Mouse (Mus musculus) MEL-GATA-1-ER (cell line): ENCODE data around the gene Afg1l.

ENCODE experiments used
- DNase-seq: peaks from one replicate; pipeline ENCODE4 v3.0.0-alpha.2; 2012; ENCODE audit warnings: low read depth; ENCODE audit errors: extremely low read depth

Afg1l gene

DNA sequence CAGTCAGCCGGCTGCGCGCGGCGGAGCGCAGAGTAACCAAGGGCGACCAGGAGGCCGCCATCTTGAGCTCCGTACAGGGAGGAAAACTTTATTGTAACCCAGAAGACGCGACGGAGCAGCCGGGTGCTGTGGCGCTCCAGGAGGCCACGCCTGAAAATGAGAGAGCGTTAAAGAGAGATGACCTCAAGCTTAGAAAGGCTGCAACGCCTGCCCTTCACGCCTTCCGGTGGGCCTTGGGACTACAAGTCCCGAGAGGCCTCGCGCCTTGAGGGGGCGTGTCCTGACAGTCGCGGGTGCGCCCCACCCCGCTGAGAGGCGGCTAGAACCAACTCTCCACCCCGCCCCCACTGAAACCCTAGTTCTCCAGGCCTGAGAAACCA lies at the start of gene Afg1l:
Afg1l (minus strand) TSS at position 225 of the 380 bp plus-strand sequence.
- DNase-seq = peak; percentile 94

DNA sequence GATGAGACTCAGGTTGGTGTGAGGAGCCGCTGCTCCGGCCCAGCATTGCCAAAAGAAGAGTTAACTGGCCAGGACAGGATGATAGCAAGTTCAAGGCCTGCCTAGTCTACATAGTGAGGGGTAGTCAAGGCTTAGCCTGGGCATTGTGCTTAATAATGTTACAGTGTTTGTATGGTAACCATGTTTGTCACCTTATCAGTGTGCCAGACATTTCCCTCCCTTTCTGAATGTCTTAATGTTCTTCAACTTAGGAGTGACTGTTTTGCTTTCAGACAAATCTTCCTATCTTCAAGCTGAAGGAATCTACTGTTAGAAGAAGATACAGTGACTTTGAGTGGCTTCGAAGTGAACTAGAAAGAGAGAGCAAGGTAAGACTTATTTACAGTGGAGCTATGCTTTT lies 47.3 kb upstream of the Afg1l start:
- no peak for DNase-seq

DNA sequence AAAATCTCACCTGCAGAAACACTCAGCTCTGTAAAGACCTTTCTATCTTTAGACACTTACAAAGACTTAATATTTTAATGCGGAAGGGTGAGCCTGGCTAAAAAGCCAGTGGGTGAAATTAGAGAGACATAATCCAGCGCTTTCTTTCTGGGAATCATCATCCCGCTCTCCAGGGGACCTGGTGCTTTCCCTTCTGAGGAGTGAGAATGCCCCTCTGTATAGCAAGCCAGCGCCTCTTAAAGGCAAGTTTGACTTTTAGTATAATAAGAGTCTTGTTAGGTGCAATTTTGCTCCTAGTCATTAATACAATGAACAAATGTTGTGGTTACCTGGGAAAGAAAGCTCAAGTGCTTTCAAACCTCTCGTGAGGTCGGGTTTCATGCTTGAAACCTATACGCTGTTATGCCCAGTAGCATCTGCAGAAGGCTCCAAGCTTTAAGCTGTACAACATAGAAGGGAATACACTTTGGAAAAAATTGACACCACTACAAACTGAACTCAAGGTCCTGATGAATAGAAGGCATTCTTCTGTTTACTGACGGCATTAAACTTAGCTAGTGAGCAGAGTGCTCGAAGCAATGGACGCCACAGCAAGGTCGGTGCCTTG lies 45.3 kb upstream of the Afg1l start:
- DNase-seq = no peak

DNA sequence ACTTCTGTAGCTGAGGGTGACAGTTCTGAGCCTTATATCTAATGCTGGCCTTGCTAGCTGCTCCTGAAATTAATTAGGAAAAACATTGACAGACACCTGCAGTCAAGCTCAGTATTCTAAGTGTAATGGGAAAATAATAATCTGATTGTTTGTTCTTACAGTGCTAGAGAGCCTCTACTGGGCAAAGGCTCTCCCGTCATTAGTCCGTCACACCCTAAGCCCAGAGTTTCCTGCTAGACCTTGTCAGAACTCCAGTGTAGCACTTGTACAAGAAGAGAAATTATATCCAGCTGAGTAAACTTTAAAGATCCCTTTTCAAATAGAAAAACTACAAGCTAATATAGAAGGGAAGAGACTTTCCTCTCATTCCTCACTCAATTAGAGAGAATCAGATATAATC lies 44.5 kb upstream of the Afg1l start:
- no peak for DNase-seq

DNA sequence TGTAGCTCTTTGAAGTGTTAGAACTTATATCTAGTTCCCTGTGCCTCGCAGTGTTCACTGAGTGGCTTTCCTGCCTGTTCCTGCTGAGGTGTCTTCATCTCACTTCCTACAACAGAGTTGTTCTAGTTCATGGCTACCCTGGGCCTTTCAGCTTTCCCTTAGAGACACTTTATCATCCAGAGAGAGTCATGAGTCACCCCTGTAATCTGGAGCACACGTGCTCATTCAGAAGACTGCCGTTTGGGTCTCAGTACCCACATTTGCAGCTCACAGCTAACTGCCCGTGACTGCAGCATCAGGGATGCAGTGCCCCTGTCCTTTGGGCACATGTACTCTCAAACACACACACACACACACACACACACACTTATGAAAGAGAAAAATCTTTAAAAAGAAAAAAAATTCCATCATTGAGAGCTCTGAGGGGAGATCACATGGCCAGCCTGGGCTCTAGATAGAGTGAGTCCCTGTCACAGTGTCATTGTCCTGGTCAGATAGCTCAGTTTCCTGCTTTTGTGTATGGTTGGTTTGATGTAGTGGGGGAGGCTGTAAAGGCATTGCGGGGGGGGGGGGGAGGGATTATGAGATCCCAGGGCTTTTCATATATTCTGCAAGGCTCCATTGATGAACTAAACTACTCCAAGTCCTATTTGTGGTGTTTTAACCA lies 43.1 kb upstream of the Afg1l start:
- DNase-seq = peak; percentile 65

DNA sequence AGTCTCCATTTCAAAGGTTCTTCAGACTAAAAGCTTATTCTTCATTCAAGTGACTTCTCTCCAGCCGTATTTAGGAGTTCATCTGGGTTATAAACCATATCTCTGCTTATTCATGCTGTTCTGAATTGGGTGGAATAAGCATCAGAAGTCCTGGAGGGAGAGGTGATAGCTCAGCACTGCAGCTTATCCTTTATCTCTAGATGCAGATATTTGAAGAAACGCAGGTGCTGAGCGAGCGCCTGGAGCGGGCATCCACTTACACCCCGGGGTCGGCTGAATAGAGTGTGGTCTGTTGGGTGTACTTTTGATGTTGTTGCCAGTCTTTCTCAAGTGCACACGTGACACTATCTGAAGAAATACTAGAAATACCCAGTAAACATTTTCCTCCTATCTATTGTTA lies 40.0 kb upstream of the Afg1l start:
- DNase-seq = no peak

DNA sequence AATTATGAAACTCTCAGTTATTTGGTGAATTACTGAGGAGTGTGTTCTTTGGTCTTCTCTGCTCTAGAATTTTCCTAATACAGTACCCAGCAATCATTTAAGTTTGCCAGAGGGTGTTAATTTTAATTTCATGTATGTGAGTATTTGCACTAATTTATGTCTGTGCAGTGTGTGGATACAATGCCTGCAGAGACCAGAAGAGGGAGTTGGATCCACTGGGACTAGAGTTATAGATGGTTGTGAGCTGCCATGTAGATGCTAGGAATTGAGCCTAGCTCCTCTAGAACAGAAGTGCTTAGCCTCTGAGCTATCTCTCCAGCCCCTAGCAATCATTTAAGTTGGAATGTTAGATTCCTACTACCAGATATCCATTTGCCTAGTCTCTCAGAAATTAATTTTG lies 35.8 kb upstream of the Afg1l start:
- no peak for DNase-seq

DNA sequence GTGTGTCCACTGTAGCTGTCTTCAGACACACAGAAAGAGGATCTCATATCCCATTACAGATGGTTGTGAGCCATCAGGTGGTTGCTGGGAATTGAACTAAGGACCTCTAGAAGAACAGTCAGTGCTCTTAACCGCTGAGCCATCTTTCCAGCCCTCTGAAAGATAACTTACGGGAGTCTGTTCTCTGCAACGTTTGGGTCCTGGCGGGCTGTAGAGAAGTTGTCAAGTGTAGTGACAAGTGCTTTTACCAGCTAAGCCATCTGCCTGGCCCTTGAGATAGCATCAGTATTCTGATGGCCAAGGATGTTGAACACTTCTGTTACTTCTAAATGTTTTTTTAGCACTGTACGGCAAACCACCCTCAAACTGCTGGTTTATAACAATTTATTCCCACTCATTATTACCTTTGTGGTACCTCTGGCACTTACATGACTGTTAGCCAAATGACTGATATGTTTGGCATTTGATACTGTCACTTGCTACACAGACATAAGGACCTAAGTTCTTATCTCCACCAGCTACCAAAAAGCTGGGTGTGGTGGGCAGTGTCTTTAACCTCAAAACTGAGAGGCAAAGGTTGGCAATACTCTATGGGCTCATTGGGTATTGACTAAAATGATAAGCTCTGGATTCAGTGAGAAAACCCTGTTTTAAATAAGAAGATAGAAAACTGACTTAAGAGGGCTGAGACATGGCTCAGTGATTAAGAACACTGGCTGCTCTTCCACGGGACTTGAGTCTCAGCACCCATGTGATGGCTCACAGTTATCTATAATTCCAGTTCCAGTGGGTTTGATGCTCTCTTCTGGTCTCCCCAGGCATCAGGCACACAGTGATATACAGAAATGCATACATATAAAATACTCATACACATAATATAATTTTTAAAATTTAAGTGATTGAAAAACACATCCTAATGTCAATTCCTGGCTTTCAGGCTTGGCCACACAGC lies 33.1 kb upstream of the Afg1l start:
- no peak for DNase-seq

DNA sequence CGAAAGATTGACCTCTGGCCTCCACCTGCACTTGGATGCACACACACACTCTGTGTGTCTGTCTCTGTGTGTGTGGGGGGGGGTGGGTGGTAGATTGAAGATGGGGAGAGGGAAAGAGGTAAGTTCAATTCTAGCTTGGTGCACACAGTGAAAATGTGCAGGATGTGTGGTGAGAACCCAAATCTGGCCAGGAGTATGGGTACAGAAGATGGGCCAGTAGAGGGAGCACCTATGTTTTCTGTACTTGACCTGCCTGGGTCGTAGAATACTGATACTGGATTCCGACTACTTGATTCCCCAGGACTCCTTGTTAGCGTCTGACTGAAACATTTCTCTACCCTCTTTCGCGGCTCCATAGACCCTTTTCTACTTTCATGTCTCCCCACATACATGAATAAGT lies 31.8 kb upstream of the Afg1l start:
- no peak for DNase-seq

DNA sequence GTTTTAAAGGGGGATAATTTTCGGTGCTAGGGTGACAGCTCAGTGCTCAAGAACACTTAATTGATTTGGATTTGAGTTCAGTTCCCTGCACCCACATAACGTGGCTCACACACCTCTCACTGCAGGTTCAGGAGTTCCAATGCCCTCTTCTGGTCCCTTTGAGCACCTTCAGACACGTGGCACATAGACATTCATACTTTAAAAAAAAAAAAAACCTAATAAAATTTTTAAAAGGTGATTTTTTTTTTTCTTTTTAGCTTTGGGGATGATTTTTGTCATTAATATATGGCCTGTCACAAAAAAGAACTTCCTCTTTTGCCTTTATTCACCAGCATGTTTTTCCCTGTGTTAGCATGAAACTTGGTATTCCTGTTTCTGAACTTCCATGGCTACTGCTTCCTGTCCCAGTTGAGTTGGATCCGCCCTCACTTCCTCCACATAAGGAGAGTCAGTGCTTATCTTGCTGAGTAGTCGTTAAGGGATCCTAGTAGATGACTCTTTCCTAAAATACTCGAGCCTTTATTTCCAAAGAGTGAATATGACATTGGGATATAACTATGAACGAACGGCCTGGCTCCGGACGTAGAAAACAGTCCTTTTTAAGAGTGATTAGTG lies 25.8 kb upstream of the Afg1l start:
- peak; percentile 52 for DNase-seq

DNA sequence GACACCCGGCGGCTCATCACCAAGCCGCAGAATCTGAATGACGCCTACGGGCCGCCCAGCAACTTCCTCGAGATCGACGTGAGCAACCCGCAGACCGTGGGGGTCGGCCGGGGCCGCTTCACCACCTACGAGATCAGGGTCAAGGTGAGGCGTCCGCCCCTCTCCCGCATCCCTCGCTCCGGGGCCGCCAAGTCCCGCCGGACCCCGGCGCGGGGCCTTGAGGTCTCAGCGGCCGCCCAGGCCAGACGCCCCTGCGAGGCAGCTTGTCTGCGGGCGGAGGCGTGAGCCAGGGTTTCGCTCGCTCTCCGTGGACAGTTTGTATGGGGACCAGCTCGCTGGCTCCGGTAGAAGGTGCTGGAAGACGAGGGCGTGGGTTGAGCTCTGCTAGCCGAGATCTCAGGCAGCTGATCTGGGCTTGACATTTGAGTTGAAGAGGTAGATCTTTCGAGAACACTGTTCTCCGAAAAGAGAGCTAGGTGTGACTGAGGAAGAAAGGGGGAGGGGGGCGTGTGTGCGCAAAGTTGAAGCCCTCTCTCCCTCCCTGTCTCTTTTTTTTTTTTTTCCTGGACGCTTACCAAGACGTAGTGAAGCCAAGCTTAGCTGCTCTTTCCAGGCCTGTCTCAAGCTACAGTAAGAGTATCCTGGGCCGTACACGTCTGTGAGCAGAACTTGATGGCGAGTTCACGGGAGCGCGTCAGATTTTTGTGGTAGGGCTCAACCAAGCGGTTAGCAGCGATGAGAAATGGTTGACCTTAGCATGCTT lies 24.2 kb upstream of the Afg1l start:
- peak; percentile 49 for DNase-seq

DNA sequence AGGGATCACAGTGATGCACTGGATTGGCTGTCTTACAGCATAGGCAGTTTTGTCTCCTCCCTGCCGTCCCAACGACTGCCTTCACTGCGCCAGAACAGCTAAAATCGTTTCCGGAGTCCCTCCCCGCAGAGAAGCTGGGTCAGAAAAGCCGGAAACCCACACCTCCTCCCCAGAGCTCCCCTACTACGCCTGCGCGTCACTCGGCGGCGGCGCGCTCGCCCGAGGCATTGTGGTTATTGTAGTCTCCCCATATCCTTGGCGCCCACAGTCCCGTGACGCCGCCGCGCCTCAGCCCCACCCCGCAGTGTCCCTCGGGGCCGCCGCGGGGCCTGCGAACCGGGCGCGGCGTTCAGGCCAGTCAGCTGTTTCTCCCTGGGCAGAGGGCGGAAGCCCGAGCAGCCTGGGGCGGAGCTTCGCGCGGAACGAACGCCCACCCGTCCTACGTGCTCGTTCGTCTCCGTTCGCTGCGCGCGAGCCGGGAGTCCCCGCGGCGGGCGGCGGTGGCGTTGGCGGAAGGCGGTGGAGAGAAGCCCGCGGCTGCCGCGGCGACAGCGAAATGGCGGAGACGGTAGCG lies 23.5 kb upstream of the Afg1l start, which contains the start of gene Snx3:
Snx3 (plus strand) TSS at position 256 of the 574 bp plus-strand sequence.
- DNase-seq = peak; percentile 93

DNA sequence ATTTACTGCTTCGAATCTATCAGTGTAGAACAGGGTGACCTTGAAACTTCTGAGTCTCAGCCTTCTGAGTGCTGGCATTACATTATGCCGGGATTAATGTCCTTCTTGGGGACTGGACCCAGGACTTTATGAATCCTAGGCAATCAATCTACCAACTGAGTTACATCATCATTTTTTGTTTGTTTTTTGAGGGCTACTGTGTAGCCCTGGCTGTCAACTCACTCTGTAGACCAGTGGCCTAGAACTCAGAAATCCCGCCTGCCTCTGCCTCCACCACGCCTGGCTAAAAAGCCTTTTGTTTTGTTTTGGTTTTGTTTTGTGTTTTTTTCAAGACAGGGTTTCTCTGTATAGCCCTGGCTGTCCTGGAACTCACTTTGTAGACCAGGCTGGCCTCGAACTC lies 22.8 kb upstream of the Afg1l start:
- DNase-seq = no peak

DNA sequence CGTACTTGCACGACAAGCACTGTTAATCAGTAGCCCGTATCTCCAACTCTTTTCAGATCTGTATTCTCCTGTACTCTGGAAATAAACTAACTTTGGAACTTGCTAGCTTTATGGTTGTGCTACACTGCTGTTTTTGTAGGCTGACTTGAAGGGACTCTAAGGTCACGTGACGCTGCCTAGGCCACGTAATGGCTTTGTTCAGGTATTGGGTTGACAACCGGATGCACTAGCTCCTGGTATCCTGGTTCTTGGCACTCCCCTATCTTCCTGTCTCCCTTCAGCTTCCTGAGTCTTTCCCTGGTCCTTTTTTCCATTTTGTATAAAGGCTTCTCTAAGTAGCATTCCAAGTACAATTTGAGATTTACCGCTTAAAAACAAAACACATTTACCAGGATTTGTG lies 22.2 kb upstream of the Afg1l start:
- DNase-seq = no peak

DNA sequence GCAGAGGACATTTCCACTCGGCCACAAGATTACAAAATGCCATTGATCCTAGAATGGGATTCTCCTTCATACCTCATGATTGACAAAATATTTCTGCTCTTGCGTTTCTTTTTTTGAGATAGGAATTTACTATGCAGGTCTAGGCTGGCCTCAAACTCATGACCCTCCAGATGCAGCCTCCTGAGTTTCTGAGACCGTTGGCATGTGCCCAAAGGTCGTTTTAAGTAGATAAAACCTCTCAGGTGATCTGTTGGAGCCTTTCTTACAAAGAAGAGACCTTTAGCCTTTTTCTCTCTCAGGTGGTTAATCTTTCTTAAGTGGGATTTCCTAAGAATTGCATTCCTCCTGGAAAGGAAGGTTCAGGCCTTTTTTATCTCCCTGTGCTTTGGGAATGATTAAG lies 14.6 kb upstream of the Afg1l start:
- DNase-seq = no peak

DNA sequence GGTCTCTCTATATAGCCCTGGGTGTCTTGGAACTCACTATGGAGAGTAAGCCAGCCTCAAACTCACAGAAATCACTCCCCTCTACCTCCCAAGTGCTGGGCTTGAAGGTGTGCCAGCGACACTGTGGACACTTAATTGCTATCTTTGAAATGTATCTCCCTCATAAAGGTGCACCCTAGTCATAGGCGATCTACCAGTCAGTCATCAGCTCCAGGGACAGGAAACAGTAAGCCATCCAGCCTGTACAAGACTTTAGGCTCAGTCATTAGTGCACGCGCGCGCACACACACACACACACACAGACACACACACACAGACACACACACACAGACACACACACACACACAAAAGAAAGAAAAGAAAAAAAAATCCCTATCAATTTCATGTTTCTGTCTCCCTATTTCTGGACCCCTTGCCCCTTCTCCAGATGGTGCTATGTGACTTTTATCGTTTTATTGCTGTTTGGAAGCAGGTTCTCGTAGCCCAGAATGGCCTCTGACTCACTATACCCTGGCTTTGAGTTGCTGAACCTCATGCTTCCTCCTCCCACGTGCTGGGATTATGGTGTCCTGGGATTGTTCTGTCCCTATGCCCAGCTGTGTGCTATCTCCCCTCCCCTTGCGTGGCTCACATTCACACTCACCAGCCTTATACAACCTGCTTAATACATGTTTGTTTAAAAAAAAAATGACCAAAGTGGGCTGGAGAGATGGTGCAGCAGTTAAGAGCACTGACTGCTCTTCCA lies 13.8 kb upstream of the Afg1l start:
- DNase-seq = no peak

DNA sequence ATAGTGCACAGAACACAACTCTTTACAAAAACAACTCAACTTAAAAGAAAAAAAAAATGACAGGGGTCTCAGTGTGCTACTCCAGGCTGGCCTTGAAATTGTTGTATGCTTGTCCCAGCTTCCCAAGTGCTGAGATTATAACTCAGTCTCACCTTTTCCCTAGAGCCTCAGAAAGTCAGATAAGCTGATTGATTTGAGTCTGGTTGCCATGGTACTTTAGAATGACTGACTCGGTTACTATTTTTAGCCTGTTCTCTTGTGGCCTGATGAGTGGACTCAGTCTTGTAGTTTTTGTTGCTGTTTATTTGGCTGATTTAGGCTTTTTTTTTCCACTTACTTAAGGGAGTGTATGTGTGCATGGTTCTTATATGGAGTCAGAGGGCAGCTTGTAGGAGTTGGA lies 12.8 kb upstream of the Afg1l start:
- no peak for DNase-seq

DNA sequence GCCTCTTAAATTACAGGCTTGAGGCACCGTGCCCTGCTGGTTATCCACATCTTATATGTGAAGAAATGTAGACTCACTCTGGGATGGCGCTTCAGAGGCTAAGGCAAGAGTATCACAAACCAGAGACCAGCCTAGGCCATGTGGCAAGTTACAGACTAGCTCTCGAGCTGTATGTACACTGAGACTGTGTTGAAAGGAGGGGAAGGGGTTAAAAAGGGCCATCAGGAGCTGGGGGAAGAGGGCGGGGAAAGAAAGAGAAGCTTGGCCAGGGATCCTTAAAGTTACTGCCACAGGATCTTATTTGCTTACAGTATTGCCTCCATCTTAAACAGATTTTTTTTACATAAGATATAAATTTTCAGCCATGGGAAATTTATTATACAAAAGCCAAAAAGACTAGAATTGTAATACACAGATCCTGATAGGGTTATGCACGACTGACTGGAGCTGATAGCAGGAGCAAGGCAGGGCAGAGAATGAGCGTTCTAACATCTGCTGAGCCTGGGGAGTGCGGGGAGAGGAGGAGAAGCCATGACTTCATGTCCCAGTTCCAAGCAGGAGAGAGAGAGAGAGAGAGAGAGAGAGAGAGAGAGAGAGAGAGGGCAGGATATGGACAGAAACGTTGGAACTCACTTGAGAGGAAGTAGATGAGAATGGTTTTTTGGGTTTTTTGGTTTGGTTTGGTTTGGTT lies 10.4 kb upstream of the Afg1l start:
- DNase-seq = no peak

DNA sequence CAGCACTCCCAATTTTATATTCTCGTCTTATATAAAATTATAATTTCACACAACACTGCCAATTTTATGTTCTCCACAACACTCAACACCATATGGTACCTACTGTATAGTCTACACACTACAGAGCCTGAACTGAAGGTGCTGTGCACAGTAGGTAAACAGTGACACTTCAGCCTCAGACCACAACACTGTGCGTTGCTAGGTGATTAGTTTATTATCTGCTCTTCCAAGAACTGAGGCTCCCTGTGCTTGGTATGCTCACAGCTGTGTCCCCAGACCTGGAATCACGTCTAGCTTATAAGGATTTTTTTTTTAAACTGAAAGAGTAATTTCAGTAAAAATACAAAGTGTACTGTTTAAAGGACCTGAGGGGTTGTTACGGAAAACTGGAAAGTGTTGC lies 2.4 kb upstream of the Afg1l start:
- no peak for DNase-seq
